Mouse (Mus musculus): ENCODE data around the gene Fam169a.
"Not testable (repeated sequence)": the region's sequence is repeated elsewhere in the genome, so short reads cannot be mapped to it uniquely, and the experiment has no call there.

The Fam169a gene

DNA sequence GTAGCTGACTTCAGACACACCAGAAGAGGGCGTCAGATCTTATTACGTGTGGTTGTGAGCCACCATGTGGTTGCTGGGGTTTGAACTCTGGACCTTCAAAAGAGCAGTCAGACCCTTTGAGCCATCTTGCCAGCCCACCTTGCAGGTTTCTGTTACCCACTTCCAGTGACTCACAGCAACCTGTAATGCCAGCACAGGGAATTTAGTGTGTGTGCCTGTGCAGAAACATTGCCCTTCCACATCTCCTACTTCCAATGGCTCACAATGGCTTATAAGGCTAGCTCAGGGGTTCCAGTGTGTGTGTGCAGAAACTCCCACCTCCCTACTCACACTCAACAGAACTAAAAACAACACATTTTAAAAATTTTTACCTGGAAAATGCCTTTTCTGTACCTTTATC, 10.5 kb downstream of the Fam169a start:
- no peak for DNase-seq (ENCODE audit: low read depth, low spot score)

DNA sequence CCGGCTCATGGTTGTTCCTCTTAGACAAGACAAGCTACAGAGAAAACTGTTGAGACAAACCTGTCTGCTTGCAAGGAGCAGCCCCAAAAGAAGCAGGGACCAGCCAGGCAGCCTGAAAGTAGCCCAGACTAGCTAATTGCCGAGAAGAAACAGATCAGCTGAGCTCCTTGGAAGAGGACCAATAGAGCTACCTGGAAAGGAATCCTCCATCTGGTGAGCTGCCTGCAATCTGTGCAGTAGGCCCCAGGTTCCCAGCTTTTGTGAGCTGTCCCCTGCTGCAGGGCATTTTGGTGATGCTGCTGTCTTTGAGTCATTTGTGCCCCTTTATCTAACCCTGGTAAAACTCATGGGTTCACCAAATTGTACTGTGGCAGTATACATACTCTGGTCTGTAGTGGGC, 13.1 kb downstream of the Fam169a start:
- no peak for DNase-seq (ENCODE audit: low read depth, low spot score)

DNA sequence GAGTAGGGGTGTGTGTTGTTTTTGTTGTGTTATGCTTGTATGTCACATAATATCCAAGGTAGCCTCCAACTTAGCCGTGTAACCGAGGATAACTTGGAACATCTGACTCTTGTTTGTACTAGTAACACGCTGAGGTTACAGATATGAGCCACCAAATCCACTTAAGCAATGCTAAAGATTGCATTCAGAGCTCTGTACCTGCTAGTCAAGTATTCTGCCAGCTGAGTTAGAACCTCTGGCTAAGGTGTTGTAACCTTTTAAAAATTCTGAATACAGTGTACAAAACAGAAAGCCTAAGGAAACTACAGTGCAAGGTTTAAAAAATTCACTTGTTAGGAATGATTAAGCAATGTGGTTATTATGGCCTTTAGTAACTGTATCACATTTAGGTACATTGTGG, 13.5 kb downstream of the Fam169a start:
- DNase-seq (ENCODE audit: low read depth, low spot score), result no peak

- DNase-seq (ENCODE audit: low read depth, low spot score), result no peak
Measured at GRCm38 (mm10) chr13:97082432-97082831, 15.3 kb downstream of the Fam169a start.

- DNase-seq (ENCODE audit: low read depth, low spot score), result no peak
Measured at GRCm38 (mm10) chr13:97086316-97086715, 19.2 kb downstream of the Fam169a start.

DNA sequence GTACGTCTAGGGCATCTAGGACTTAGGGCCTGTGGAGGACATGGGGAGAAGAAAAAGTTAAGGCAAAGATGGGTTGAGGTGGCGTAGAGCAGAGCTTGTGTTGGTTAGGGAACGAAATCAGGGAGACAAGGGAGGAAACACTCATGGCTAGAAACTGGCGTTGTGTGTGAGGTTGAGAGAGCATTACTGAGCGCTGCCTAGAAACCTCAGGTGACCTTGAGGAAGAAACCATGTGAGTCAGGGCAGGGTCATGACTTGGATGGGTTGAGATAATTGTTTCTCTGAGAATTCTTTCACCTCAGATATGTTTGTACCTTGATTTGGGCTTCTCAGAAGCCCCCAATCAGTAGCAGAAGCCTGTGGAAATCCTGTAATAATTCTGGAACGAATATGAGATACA, 20.3 kb downstream of the Fam169a start:
- DNase-seq (ENCODE audit: low read depth, low spot score), result no peak

DNA sequence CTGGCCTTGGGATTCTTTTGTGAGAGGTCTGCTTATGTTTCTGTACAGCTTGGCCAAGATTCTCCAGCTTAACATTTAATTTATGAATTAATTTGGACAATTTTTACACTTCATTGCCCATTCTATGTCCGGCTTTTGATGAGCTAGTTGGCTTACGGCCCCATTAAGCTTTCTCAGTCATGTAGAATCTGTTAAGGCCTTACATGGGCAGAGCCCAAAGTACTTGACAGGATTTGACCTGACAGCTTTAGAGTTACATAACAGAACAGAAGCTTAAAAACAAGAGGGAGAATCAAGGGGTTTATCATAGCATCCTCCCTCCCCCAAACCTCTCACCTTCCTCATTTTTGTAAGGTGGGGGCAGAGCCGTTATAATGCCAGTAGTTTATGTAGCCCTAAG, 21.1 kb downstream of the Fam169a start:
- DNase-seq (ENCODE audit: low read depth, low spot score), result no peak

DNA sequence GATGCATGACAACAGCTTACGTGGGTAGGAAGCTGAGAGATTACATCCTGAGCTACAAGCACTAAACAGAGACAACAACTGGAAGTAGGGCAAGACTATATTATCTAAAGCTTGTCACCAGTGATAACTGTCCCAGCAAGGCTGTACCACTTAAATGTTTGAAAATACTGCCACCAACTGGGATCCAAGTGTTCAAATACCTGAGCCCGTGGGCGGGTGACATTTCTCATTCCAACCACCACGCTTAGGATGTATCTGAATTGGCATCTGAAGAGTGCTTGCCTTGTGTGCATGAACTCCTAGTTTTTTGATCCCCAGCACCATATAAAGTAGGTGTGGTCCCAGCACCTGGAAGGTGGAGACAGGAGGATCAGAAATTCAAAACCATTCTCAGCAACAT, 28.6 kb downstream of the Fam169a start:
- DNase-seq (ENCODE audit: low read depth, low spot score), result no peak

GRCm38 (mm10) chr13:97099187-97099852, 32.2 kb downstream of the Fam169a start, which contains the start of gene Gm6169:
TSS of gene Gm6169 (minus strand) at chr13:97099237.
- DNase-seq (ENCODE audit: low read depth, low spot score), result no peak

DNA sequence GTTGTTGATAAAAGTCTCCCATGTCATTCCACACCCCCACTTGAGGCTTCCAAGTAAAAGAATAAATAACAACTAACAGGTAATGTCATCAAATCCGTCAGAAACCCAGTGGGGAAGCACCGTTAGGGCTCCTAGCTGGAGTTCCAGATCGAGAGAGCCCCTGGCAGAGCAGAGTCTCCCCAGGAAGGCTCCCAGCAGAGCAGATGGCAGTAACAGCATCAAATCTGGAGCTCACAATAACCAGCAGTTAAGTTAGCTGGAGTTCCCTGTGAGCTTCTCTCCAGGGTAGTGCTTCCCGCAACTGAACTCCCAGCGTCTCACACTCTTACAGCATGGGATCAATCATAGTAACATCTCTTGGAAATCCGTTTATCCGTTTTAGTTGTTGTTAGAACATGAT, 37.9 kb downstream of the Fam169a start:
- no peak for DNase-seq (ENCODE audit: low read depth, low spot score)

DNA sequence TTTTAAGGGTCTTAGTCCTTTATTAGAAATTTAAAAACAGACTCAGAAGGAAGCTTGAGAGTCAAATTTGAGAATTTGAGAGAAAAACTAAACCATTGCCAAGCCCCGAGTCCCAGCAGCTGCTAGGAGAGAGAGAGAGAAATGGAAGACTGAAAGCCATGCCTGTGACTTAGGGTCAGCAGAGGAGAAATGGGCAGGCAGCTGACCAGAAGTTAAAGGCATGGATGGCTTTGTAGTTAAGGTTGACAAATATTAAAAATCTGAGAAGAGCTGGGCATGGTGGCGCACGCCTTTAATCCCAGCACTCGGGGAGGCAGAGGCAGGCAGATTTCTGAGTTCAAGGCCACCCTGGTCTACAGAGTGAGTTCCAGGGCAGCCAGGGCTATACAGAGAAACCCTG, 40.6 kb downstream of the Fam169a start:
- not testable (repeated sequence) for DNase-seq (ENCODE audit: low read depth, low spot score)

GRCm38 (mm10) chr13:97109046-97109445, 42.0 kb downstream of the Fam169a start:
- no peak for DNase-seq (ENCODE audit: low read depth, low spot score)

DNA sequence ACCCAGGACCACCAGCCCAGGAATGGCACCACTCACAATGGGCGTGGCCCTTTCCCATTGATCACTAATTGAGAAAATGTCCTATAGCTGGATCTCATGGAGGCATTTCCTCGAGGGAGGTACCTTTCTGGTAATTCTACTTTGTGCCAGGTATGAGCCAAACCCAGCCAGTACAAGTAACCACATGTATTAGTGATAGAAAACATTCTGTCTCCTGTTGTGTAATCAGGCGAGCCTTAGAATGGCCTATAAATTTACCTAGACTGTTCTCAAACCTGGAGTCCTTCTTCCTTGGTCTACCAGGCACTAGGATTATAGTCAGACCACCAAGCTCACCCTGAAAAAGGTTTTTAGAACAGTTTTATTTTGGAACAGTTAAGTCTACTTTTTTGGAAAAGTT, 54.3 kb downstream of the Fam169a start:
- DNase-seq (ENCODE audit: low read depth, low spot score), result no peak

DNA sequence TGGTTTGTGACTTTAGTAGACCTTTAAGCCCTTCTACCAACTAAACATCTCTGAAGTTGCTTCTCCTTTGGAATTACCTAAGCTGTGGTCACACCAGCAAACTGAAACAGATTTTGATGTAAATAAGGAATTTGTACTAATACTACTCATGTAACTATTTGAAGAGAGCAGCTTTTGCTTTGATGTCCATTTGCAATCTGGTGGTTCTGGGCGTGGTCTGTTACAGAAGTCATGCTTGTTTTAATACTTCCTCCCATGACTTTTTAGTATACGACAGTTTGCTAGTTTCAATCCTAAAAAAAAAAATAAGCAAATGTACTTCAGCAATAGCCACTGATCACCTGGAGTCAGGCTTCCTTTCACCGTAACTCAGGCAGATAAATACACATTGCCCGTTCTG, 62.6 kb downstream of the Fam169a start:
- DNase-seq (ENCODE audit: low read depth, low spot score), result not testable (repeated sequence)

DNA sequence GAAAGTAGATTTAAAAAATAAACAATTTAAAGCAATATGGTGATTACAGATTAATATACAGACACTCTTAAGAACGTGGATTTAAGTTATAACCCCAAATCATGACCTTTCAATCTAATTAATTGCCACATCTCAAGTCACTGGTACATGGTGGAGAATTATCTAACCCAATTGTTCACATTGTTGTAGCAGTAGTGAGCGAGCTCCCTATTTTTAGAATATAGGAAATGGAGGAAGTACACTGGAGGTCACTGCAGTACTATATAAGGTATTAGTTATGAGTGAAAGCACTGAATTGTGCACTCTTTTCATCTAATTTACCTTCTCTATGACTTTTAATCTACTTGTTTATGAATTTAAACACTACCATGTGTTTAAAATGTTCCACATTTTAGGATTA, 63.3 kb downstream of the Fam169a start:
- not testable (repeated sequence) for DNase-seq (ENCODE audit: low read depth, low spot score)

DNA sequence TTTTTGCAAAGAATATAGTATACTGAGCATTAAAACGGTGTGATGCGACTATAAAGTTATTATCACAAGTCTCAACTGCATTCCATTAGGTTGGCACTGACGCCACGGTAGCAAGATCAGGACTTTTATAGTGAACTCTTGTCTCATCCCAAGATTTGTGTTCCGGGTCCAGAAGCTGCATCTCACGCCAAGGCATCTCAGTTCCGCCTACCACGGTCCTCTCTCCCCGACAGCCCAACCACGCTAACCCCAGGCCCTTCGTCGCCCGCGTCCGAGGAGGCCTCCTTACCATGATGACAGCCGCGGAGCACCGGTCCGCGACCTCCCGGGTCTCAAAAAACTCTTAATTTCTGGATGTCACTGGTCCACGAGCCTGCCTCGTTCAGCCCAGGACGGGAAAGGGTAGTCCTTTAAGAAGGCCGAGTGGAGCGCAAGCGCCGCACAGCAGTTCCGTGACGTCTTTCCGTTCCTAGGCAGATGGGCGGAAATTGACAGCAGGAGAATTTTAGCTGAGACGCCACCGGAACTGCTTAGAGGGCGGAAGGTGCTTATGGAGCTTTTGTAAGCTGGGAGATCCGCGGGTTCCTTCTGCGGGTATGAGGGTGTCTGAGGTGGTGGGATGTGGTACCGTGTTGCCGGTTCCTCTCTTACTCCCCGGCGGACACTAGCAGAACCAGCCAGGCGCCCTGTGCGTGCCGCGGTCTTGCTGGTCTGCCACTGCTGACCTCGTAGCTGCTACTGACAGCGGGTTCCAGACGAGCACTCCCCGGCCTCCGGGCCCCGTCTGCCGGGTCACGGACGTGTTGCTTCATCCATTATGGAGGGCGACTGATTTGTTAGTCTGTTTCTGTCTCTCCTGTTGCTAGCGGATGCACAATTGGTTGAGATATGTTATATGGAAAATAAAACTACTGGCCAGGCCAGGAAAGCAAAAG, 70.6 kb downstream of the Fam169a start, which contains the start of the genes Gfm2 and Nsa2:
Gene Gfm2 (plus strand): TSS at position 472 of the 935 bp plus-strand sequence.
Gene Nsa2 (minus strand): TSS at position 472 of the 935 bp plus-strand sequence.
- peak; percentile 88 for DNase-seq (ENCODE audit: low read depth, low spot score)

- DNase-seq (ENCODE audit: low read depth, low spot score), result not testable (repeated sequence)
Measured at GRCm38 (mm10) chr13:97138404-97138931, 71.4 kb downstream of the Fam169a start.

GRCm38 (mm10) chr13:97142321-97142720, 75.2 kb downstream of the Fam169a start:
- DNase-seq (ENCODE audit: low read depth, low spot score), result no peak

GRCm38 (mm10) chr13:97145834-97146233, 78.7 kb downstream of the Fam169a start:
- DNase-seq (ENCODE audit: low read depth, low spot score), result no peak

DNA sequence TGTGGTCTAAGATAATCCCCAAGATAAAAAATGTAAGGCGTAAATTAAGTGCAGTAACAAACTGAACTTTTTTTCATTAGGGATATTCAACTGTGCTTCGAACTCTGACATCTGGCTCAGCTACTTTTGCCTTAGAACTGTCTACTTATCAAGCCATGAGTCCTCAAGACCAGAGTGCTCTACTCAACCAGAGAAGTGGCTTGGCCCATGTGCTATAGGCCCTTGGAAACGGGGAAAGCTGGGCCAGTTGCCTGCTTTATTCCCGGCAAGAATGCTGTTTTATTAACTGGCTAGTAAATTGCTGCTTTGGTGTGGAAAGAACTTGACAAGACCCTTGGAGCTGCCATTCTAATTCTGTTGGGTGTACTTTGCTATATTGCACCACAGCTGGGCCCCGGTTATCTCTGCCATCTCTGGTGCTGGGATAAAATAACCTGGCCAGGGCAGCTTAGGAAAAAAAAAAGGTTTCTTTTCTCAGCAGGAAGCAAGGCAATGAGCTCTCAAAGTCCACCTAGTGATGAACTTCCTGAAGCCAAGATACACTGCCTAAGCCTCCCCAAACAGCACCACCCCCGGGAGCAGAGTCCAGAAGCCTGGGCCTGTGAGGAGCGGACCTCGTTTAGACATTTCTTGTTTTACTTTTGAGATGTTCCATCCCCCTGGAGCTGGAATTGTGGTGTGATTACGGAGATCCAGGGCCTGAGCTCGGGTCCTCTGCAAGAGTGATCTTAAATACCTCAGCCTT, 108.6 kb downstream of the Fam169a start:
- no peak for DNase-seq (ENCODE audit: low read depth, low spot score)

DNA sequence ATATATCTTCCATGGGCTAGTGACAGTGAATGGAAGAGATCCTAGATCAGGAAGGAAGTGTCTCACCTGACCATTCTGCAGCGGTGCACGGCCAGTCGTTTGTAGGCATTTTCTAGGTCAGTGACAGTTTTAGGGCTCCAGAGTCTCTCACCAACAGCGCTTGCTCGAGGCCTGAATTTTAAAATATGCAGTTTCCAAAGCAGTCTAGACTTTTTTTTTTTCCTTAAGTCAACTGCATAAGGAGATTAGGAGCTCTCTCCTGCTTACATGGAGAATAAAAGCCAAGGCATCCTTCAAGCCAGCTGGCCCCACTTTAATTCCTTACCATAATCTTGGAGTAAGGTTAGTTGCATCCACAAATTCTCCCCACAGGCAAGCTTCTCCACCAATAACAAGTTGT, 109.6 kb downstream of the Fam169a start:
- DNase-seq (ENCODE audit: low read depth, low spot score), result no peak

- DNase-seq (ENCODE audit: low read depth, low spot score), result no peak
Measured at GRCm38 (mm10) chr13:97178943-97179342, 111.9 kb downstream of the Fam169a start.
